Comparison of ENCODE assay signal across 8 mouse cellular contexts in genomic region chr19:3638698-3639097, GRCm38 (mm10). TPM values are rescaled to one million over a fixed set of nuclear protein-coding genes. Genes with fewer than 3 reads are reported as not detected.
DNase-seq lines count a peak whose midpoint lies in the region; ATAC-seq and TF ChIP-seq lines count a peak whose summit lies in the region.

No protein-coding gene starts in this region.

- 0 out of 2 replicates have a peak, but pooled peaks have one; percentile 59 for ATAC-seq in frontal cortex, adult (ENCODE audit: low TSS enrichment)
- ATAC-seq in heart, embryonic 12.5 days (ENCODE audit: insufficient number of reproducible peaks, low FRiP score) = peak; percentile 49
- peak; percentile 75 for ATAC-seq in liver, postnatal 0 days

- H3K9ac ChIP-seq in heart, embryonic 12.5 days = peak overlapping the region; percentile 49; the same call in 1 of the 2 replicates
- no peak overlapping the region; the same call in 1 of the 2 replicates for H3K9ac ChIP-seq in liver, postnatal 0 days (replicated peaks)

- no peaks in the 10 kb centered on the region for H3K9me3 ChIP-seq in heart, embryonic 12.5 days (replicated peaks)
- no peaks in the 10 kb centered on the region for H3K9me3 ChIP-seq in liver, postnatal 0 days (ENCODE audit: low read length)

- H3K4me3 ChIP-seq in heart, embryonic 12.5 days = no peak overlapping the region
- no peak overlapping the region for H3K4me3 ChIP-seq in liver, postnatal 0 days (ENCODE audit: low read depth, low read length)

- H3K36me3 ChIP-seq in heart, embryonic 12.5 days = peaks cover 6% of the 10 kb centered on the region; the same call in 1 of the 2 replicates
- H3K36me3 ChIP-seq in liver, postnatal 0 days (replicated peaks; ENCODE audit: insufficient read depth, low read length) = peaks cover 28% of the 10 kb centered on the region

- 0 out of 2 replicates have a peak overlapping the region, but pooled peaks have one; percentile 7 for H3K4me2 ChIP-seq in heart, embryonic 12.5 days
- no peak overlapping the region for H3K4me2 ChIP-seq in liver, postnatal 0 days (ENCODE audit: low read depth, low read length)

- DNase-seq in frontal cortex, postnatal 25 days (ENCODE audit: low spot score in 2 of 2) = no peak
- DNase-seq in brain, embryonic 14.5 days (ENCODE audit: low read depth) = peak; percentile 61
- DNase-seq in kidney, adult 9 months = peak; percentile 76
- DNase-seq in liver, postnatal 0 days = peak; percentile 46
- peak; percentile 33 for DNase-seq in retina, embryonic 14.5 days (ENCODE audit: low spot score)
- no peak for DNase-seq in cerebellum, adult 9-11 months

- no peak for TF ChIP-seq POLR2A in brain, embryonic 14.5 days (IDR thresholded peaks at IDR 0.05; ENCODE audit: borderline replicate concordance, extremely low read depth, insufficient read depth, insufficient read length, poor library complexity, severe bottlenecking)

- H3K27me3 ChIP-seq in heart, embryonic 12.5 days (replicated peaks) = no peaks in the 10 kb centered on the region
- H3K27me3 ChIP-seq in liver, postnatal 0 days (ENCODE audit: insufficient read depth, low read length) = no peaks in the 10 kb centered on the region

- TF ChIP-seq CTCF in brain, embryonic 14.5 days (IDR thresholded peaks at IDR 0.05; ENCODE audit: borderline replicate concordance, extremely low read depth, insufficient read depth, insufficient read length) = no peak
- TF ChIP-seq CTCF in liver, postnatal 0 days (IDR thresholded peaks at IDR 0.05; ENCODE audit: low read depth) = no peak

- 25% methylated on average over 8 of the region's 8 CpGs for WGBS in heart, embryonic 12.5 days
- WGBS in liver, postnatal 0 days (ENCODE audit: insufficient replicate concordance) = 42% methylated on average over 8 of the region's 8 CpGs

- H3K27ac ChIP-seq in heart, embryonic 12.5 days (ENCODE audit: poor library complexity, severe bottlenecking) = peak overlapping the region; percentile 89
- peak overlapping the region; percentile 49 for H3K27ac ChIP-seq in liver, postnatal 0 days (ENCODE audit: low read depth)

- TF ChIP-seq EP300 in liver, postnatal 0 days (IDR thresholded peaks at IDR 0.05; ENCODE audit: low read depth) = no peak

- H3K4me1 ChIP-seq in heart, embryonic 12.5 days (replicated peaks) = peaks cover 86% of the 10 kb centered on the region
- H3K4me1 ChIP-seq in liver, postnatal 0 days (ENCODE audit: insufficient read depth) = peaks cover 10% of the 10 kb centered on the region; the same call in 1 of the 2 replicates

RNA-seq across cellular contexts. Expression of gene Lrp5, which starts 47.7 kb away (rescaled TPM):
- polyA plus RNA-seq in brain, embryonic 14.5 days (2012; rRNA removed) = 4.8 and 10.7 TPM in 2 replicates
- 3.3 and 4.2 TPM in 2 replicates for polyA plus RNA-seq in heart, embryonic 12.5 days (2016; fragmentation: Nextera tagmentation; extraction: Ambion mirVana)
- 2.7 and 3.6 TPM in 2 replicates for polyA plus RNA-seq in liver, postnatal 0 days (2015; fragmentation: Nextera tagmentation; extraction: Ambion mirVana)

Comparison
In these comparisons a context has a peak if more than half of its experiments do, and no peak if none do; other contexts are left out.
1. DNase-seq: peak in brain, embryonic 14.5 days (single experiment), kidney, adult 9 months (single experiment), liver, postnatal 0 days (single experiment) and retina, embryonic 14.5 days (single experiment); none in frontal cortex, postnatal 25 days (0 of 2) and cerebellum, adult 9-11 months (single experiment).
2. Peak in every context shown above with its lines, with median percentiles within 50 percentile points of each other: ATAC-seq.